ENCODE assay signal across 12 mouse cellular contexts in genomic region chr19:37263566-37263942, GRCm38 (mm10). TPM values are rescaled to one million over a fixed set of nuclear protein-coding genes. Genes with fewer than 3 reads are reported as not detected.
DNase-seq lines count a peak whose midpoint lies in the region; ATAC-seq and TF ChIP-seq lines count a peak whose summit lies in the region.
"Had no signal": no experiment of that assay in that cellular context is flagged by ENCODE, and none has a peak within 500 bp of the region (broad histone marks: within the 10 kb centered on the region; RNA-seq: fewer than 3 reads in every experiment).

No protein-coding gene starts in this region.

- 69% methylated on average over 8 of the region's 8 CpGs for WGBS in hindbrain, embryonic 10.5 days
- 68% methylated on average over 8 of the region's 8 CpGs for WGBS in hindbrain, embryonic 13.5 days
- WGBS in liver, embryonic 13.5 days (ENCODE audit: insufficient replicate concordance): 51% methylated on average over 8 of the region's 8 CpGs

- H3K4me1 ChIP-seq in hindbrain, embryonic 10.5 days (replicated peaks): peaks cover 13% of the 10 kb centered on the region
- H3K4me1 ChIP-seq in hindbrain, embryonic 13.5 days (replicated peaks): peaks cover 14% of the 10 kb centered on the region; the same call in 1 of the 2 replicates
- H3K4me1 ChIP-seq in testis, adult 2 months (ENCODE audit: control insufficient read depth, insufficient read depth, low read length): peaks cover 5% of the 10 kb centered on the region
- H3K4me1 ChIP-seq in liver, embryonic 13.5 days (replicated peaks): peaks cover 20% of the 10 kb centered on the region

- H3K9me3 ChIP-seq in hindbrain, embryonic 10.5 days: no peaks in the 10 kb centered on the region
- no peaks in the 10 kb centered on the region for H3K9me3 ChIP-seq in hindbrain, embryonic 13.5 days
- no peaks in the 10 kb centered on the region for H3K9me3 ChIP-seq in liver, embryonic 13.5 days (replicated peaks)
- H3K9me3 ChIP-seq: forebrain, embryonic 12.5 days; neural tube, embryonic 12.5 days had no signal

- ATAC-seq in hindbrain, embryonic 13.5 days (ENCODE audit: low FRiP score): no peak
- ATAC-seq in liver, embryonic 13.5 days (ENCODE audit: low read depth): peak; percentile 4; the same call in 1 of the 2 replicates

- peaks cover 4% of the 10 kb centered on the region for H3K36me3 ChIP-seq in hindbrain, embryonic 10.5 days
- peaks cover 5% of the 10 kb centered on the region; the same call in 1 of the 2 replicates for H3K36me3 ChIP-seq in hindbrain, embryonic 13.5 days
- peaks cover 2% of the 10 kb centered on the region; the same call in 1 of the 2 replicates for H3K36me3 ChIP-seq in testis, adult 2 months (ENCODE audit: control insufficient read depth, insufficient read depth, low read length)
- peaks cover 10% of the 10 kb centered on the region; the same call in 1 of the 2 replicates for H3K36me3 ChIP-seq in liver, embryonic 13.5 days

- TF ChIP-seq POLR2A in testis, adult 2 months (IDR thresholded peaks at IDR 0.05; ENCODE audit: control insufficient read depth, low read depth, low read length): no peak

- H3K4me3 ChIP-seq in hindbrain, embryonic 10.5 days: no peak overlapping the region
- no peak overlapping the region for H3K4me3 ChIP-seq in hindbrain, embryonic 13.5 days
- H3K4me3 ChIP-seq in testis, adult 2 months (ENCODE audit: control insufficient read depth, low read depth, low read length): peak overlapping the region; percentile 87
- peak overlapping the region; percentile 26; the same call in 1 of the 2 replicates for H3K4me3 ChIP-seq in liver, embryonic 13.5 days (replicated peaks)
- H3K4me3 ChIP-seq: forebrain, embryonic 12.5 days; megakaryocyte, embryonic 14.5 days; neural tube, embryonic 12.5 days had no signal

- no peak for TF ChIP-seq CTCF in testis, adult 2 months (IDR thresholded peaks at IDR 0.05; ENCODE audit: control insufficient read depth, insufficient read depth, insufficient replicate concordance, low read depth, low read length)

- no peaks in the 10 kb centered on the region for H3K27me3 ChIP-seq in hindbrain, embryonic 10.5 days (ENCODE audit: insufficient read depth, poor library complexity, severe bottlenecking)
- no peaks in the 10 kb centered on the region for H3K27me3 ChIP-seq in hindbrain, embryonic 13.5 days
- H3K27me3 ChIP-seq in testis, adult 2 months (ENCODE audit: control insufficient read depth, insufficient read depth, low read length): no peaks in the 10 kb centered on the region
- no peaks in the 10 kb centered on the region; the same call in 1 of the 2 replicates for H3K27me3 ChIP-seq in liver, embryonic 13.5 days
- H3K27me3 ChIP-seq: forebrain, embryonic 12.5 days; neural tube, embryonic 12.5 days had no signal

- no peak overlapping the region for H3K4me2 ChIP-seq in hindbrain, embryonic 13.5 days
- H3K4me2 ChIP-seq in liver, embryonic 13.5 days: peak overlapping the region; percentile 15
- H3K4me2 ChIP-seq: forebrain, embryonic 12.5 days had no signal

- DNase-seq in hindbrain, embryonic 10.5 days (ENCODE audit: low spot score): no peak
- no peak for DNase-seq in testis, postnatal 10 days (ENCODE audit: low spot score)
- no peak for DNase-seq in liver, embryonic 13.5 days
- no peak for DNase-seq in right cerebral cortex, postnatal 25 days
- no peak for DNase-seq in B cell, adult 2 months
- DNase-seq: gastrocnemius, postnatal 14 days had no signal

- H3K27ac ChIP-seq in hindbrain, embryonic 10.5 days: peak overlapping the region; percentile 41; the same call in 1 of the 2 replicates
- H3K27ac ChIP-seq in hindbrain, embryonic 13.5 days: no peak overlapping the region; the same call in 1 of the 2 replicates
- peak overlapping the region; percentile 97 for H3K27ac ChIP-seq in testis, adult 2 months (ENCODE audit: control insufficient read depth, insufficient read depth, low read depth, low read length)
- peak overlapping the region; percentile 79 for H3K27ac ChIP-seq in liver, embryonic 13.5 days
- H3K27ac ChIP-seq: forebrain, embryonic 12.5 days; neural tube, embryonic 12.5 days; stomach, postnatal 0 days had no signal

- H3K9ac ChIP-seq in hindbrain, embryonic 13.5 days: no peak overlapping the region
- H3K9ac ChIP-seq in liver, embryonic 13.5 days: no peak overlapping the region
- H3K9ac ChIP-seq: forebrain, embryonic 12.5 days; neural tube, embryonic 12.5 days had no signal

RNA-seq across cellular contexts. Expression of gene Cpeb3, which starts 55.2 kb away (rescaled TPM):
- polyA plus RNA-seq in hindbrain, embryonic 10.5 days (2016; fragmentation: Nextera tagmentation; extraction: Ambion mirVana): 0.87 and 2.9 TPM in 2 replicates
- 11.4 TPM in 2 replicates for polyA plus RNA-seq in hindbrain, embryonic 13.5 days (2015; fragmentation: Nextera tagmentation; extraction: Ambion mirVana)
- polyA plus RNA-seq in testis, adult 2 months (2012; rRNA removed): 86.5 and 93.6 TPM in 2 replicates
- 1.7 and 1.9 TPM in 2 replicates for polyA plus RNA-seq in liver, embryonic 13.5 days (2015; fragmentation: Nextera tagmentation; extraction: Ambion mirVana)

RNA-seq across cellular contexts. Expression of gene March5, which starts 56.2 kb away (rescaled TPM):
- polyA plus RNA-seq in hindbrain, embryonic 10.5 days (2016; fragmentation: Nextera tagmentation; extraction: Ambion mirVana): 112 and 116 TPM in 2 replicates
- polyA plus RNA-seq in hindbrain, embryonic 13.5 days (2015; fragmentation: Nextera tagmentation; extraction: Ambion mirVana): 114 and 117 TPM in 2 replicates
- 27.5 and 31.2 TPM in 2 replicates for polyA plus RNA-seq in testis, adult 2 months (2012; rRNA removed)
- 147 and 159 TPM in 2 replicates for polyA plus RNA-seq in liver, embryonic 13.5 days (2015; fragmentation: Nextera tagmentation; extraction: Ambion mirVana)

Comparison
In these comparisons a context has a peak if more than half of its experiments do, and no peak if none do; other contexts are left out.
1. H3K4me3 ChIP-seq: peak in testis, adult 2 months (single experiment) and liver, embryonic 13.5 days (single experiment); none in hindbrain, embryonic 10.5 days (single experiment) and hindbrain, embryonic 13.5 days (single experiment).